Mouse (Mus musculus) naive thymus-derived CD4-positive, alpha-beta T cell, adult 2 months (primary cell): ENCODE data around the gene Olfr1137.

Source experiments
- DNase-seq: peaks from one replicate; pipeline ENCODE4 v3.0.0-alpha.2; 2011; ENCODE audit warnings: low read depth

Gene Olfr1137

DNA sequence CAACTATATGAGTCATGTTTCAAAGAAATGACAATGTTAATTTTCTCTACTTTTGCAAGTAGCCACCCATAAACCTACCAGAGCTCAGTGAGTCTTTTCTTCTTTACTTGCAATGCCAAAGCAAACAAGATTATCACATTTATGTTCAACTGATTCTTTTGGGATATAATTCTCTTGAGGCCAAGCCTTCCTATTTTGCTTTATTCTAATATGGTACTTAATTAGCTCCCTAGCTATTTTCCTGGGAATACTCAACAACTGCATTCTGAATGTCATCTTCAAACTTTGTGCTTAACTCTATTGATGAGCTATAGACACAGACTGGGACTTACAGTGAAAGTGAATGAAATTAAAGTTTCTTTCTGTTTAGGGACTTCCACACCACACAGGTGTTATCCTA, at the start of gene Olfr1137:
Olfr1137 (minus strand) TSS at position 101 of the 400 bp plus-strand sequence.
- no peak for DNase-seq

DNA sequence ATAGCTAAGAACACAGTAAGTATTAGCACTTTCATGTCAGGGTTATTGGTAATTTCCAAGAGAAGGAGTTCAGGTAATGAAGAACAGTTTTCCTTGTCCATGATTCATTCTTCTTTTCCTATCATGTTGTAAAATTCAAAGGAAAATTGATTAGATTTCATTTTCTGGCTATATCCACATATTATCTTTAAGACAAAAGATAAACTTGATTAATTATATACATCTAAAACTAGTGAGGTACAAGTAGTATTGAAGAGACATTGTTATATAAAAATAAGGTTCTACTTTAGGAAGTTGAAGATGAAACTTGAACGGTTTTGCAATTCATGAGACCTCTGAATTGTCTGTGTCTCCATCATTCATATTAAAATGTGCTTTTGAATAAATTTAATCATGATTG, 40.9 kb upstream of the Olfr1137 start, which contains the start of gene Olfr1141:
Olfr1141 (minus strand) TSS at position 101 of the 400 bp plus-strand sequence.
- no peak for DNase-seq

DNA sequence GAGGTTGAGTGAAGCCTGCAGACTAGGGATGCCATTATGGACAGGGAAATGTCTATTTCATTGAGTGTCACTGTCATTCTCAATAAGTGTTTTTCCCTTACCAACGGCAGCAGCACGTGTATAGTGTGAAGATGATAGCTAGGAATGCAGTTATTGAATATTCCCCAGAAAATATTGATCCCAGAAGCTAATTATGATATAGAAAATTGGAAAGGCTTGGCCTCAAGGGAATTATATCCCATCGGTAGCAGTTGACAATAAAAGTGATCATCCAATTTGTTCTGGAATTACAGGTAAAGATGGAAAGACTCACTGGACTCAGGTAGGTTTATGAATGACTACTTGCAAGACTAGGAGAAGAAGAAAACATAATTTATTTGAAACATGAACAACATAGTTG, 30.5 kb upstream of the Olfr1137 start, which contains the start of gene Olfr1140:
Olfr1140 (plus strand) TSS at position 301 of the 400 bp plus-strand sequence.
- no peak for DNase-seq

DNA sequence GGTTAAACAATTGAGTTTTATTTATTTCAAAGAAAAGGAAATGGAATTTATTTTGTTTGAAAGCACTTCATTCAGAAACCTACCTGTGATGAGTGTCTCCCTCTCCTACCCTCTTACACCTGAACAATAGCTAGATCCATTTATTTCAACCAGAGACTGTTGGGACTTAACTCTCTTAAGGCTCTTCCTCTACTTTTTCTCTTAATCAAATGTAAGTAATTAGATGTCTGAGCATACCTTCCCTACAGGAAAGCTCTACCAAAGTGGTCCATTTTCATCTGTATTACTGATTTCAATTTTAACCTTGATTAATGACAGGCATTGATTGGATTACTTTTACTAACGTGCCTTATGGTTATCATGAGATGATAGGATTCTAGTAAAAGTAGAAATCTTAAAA, 26.9 kb upstream of the Olfr1137 start, which contains the start of gene Olfr1138:
Olfr1138 (minus strand) TSS at position 101 of the 400 bp plus-strand sequence.
- no peak for DNase-seq

DNA sequence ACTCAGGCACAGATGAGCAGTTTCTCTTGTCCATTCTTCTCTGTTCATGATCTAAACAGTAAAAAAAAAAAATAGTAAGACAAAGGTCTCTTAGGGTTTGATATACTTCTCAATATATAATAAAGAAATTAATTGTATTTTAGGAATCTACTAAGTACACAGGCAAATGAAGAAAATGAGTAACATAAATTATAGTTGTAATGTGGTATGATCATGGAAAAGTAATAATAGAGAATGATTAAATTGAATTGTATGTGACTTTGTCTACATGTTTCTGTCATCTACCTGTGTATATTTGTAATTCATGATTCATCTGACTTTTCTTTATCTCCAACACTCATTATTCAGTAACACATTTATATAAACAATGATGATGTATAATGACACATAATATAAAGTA, 19.1 kb downstream of the Olfr1137 start, which contains the start of gene Olfr1136:
Olfr1136 (minus strand) TSS at position 101 of the 400 bp plus-strand sequence.
- no peak for DNase-seq

DNA sequence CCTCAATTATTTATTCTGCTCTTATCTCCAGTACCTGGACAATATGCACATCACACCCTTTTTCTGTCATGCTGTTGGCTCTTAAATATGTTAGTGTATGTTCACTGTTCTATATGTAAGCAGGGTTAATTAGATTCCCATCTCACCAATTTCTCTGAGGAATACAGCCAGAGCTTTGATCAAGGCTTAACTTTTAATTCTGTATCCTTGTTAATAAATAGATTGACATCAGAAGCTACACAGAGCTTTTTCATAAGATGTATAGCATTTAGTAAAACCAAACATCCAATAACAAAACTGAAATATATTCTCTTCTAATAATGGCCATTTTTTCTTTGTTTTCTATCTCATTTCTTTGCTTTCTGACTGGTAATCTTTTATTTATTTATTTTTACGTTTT, 39.4 kb downstream of the Olfr1137 start, which contains the start of gene Olfr1135:
Olfr1135 (minus strand) TSS at position 101 of the 400 bp plus-strand sequence.
- DNase-seq, result no peak
